Mouse (Mus musculus): Measurements from ENCODE around the gene Panx1. TPM values are rescaled to one million over a fixed set of nuclear protein-coding genes. Genes with fewer than 3 reads are reported as not detected.

Gene Panx1
- polyA plus RNA-seq (2016; fragmentation: Nextera tagmentation; extraction: Ambion mirVana), result 104 and 114 TPM in 2 replicates

- peak within 1 kb of the TSS; percentile 92 for H3K27ac ChIP-seq
- H3K9ac ChIP-seq, result peak within 1 kb of the TSS; percentile 89
- peak; percentile 91 for ATAC-seq (ENCODE audit: low FRiP score)
- peak within 1 kb of the TSS; percentile 83 for H3K4me3 ChIP-seq
- under 1% methylated on average over 64 of the region's 68 CpGs for WGBS
- H3K4me2 ChIP-seq (replicated peaks), result peak within 1 kb of the TSS; percentile 64
- H3K4me1 ChIP-seq, result peaks cover 23% of the 10 kb centered on the region
- no peaks in the 10 kb centered on the region for H3K9me3 ChIP-seq (replicated peaks)
- no peaks in the 10 kb centered on the region for H3K27me3 ChIP-seq
- H3K36me3 ChIP-seq, result no peaks in the 10 kb centered on the region
Measured at GRCm38 (mm10) chr9:15045084-15045669, at the start of gene Panx1. TSS of gene Panx1 (minus strand) at chr9:15045478.

DNA sequence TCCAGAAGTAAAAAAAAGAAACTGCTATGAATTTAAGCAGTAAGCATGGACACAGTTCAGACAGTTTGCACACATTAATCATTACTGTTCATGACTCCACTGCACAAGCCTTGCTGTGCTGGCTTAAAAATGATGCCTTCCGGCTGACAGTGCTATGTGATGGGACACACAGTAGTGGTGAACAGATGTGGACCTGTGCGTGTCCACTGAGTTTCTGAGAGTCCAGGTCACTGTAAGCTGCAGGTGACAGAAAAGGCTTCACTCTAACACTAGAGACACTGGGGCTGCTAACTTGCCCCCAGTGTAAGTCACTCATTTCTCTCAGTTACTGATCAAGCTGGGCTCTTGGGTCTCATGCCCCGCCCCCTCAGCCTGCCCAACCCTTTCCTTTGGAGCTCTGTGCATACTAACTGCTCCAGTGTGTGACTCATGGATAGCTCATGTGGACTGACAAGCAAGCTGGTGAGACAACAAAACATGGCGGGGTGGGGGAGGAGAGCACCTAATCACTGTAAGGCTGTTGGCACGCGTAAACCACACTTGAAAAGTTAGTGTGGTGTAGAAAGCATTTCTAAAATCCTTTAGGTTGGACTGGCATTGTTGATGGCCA is 23.5 kb upstream of the Panx1 start:
- H3K27ac ChIP-seq, result no peak overlapping the region
- WGBS, result 87% methylated on average over 6 of the region's 6 CpGs
- H3K4me2 ChIP-seq (replicated peaks), result no peak overlapping the region
- no peak for ATAC-seq (ENCODE audit: low FRiP score)
- H3K9me3 ChIP-seq (replicated peaks), result no peaks in the 10 kb centered on the region
- H3K36me3 ChIP-seq, result no peaks in the 10 kb centered on the region
- no peaks in the 10 kb centered on the region for H3K4me1 ChIP-seq
- no peak overlapping the region for H3K9ac ChIP-seq
- no peak overlapping the region for H3K4me3 ChIP-seq
- no peaks in the 10 kb centered on the region for H3K27me3 ChIP-seq

GRCm38 (mm10) chr9:15067995-15068685 is 22.9 kb upstream of the Panx1 start:
- ATAC-seq (ENCODE audit: low FRiP score), result no peak
- 91% methylated on average over 7 of the region's 7 CpGs for WGBS
- no peak overlapping the region for H3K4me2 ChIP-seq (replicated peaks)

GRCm38 (mm10) chr9:15064176-15064575 is 18.9 kb upstream of the Panx1 start:
- Histone ChIP-seq H3K9ac (no peak overlapping the region), H3K4me3 (no peak overlapping the region), H3K4me1 (no peaks in the 10 kb centered on the region), H3K36me3 (no peaks in the 10 kb centered on the region), H3K9me3 (replicated peaks) (no peaks in the 10 kb centered on the region), H3K4me2 (replicated peaks) (no peak overlapping the region), H3K27ac (no peak overlapping the region), H3K27me3 (no peaks in the 10 kb centered on the region)
- 22% methylated on average over 1 of the region's 1 CpGs for WGBS
- no peak for ATAC-seq (ENCODE audit: low FRiP score)

More at GRCm38 (mm10) chr9:15067995-15068685, 22.9 kb upstream of the Panx1 start:
- no peak overlapping the region for H3K4me3 ChIP-seq
- no peak overlapping the region for H3K27ac ChIP-seq
- no peaks in the 10 kb centered on the region for H3K4me1 ChIP-seq
- no peak overlapping the region for H3K9ac ChIP-seq
- H3K9me3 ChIP-seq (replicated peaks), result no peaks in the 10 kb centered on the region
- H3K27me3 ChIP-seq, result no peaks in the 10 kb centered on the region
- H3K36me3 ChIP-seq, result no peaks in the 10 kb centered on the region

- no peak overlapping the region for H3K27ac ChIP-seq
- H3K27me3 ChIP-seq, result no peaks in the 10 kb centered on the region
- no peaks in the 10 kb centered on the region for H3K4me1 ChIP-seq
- H3K4me3 ChIP-seq, result no peak overlapping the region
- no peak for ATAC-seq (ENCODE audit: low FRiP score)
- no peaks in the 10 kb centered on the region for H3K36me3 ChIP-seq
- 90% methylated on average over 5 of the region's 5 CpGs for WGBS
- no peak overlapping the region for H3K9ac ChIP-seq
- H3K4me2 ChIP-seq (replicated peaks), result no peak overlapping the region
- no peaks in the 10 kb centered on the region for H3K9me3 ChIP-seq (replicated peaks)
Measured at GRCm38 (mm10) chr9:15060847-15061246, 15.6 kb upstream of the Panx1 start.

DNA sequence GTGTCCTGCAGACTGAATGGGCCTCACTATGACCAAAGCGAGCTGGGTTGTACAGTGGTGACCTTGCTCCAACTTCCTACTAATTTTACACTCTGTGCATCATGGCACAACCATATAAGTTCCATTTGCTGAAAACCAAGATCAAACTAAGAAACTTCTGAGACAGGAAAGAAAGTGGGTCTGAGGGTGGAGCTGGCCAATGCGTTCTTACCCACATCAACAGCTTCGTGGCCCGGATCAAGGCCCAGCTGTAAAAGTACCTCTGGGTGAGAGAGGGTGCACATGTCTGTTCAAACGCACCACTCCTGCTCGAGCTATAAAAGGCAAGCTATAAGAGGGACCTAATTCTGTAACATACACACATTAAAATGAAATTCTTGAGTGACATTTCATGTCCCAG is 14.7 kb upstream of the Panx1 start:
- no peaks in the 10 kb centered on the region for H3K36me3 ChIP-seq
- H3K9me3 ChIP-seq (replicated peaks), result no peaks in the 10 kb centered on the region
- no peak overlapping the region for H3K4me3 ChIP-seq
- H3K4me2 ChIP-seq (replicated peaks), result no peak overlapping the region
- H3K27ac ChIP-seq, result no peak overlapping the region
- ATAC-seq (ENCODE audit: low FRiP score), result no peak
- no peak overlapping the region for H3K9ac ChIP-seq
- H3K27me3 ChIP-seq, result no peaks in the 10 kb centered on the region
- WGBS, result 93% methylated on average over 6 of the region's 6 CpGs
- H3K4me1 ChIP-seq, result no peaks in the 10 kb centered on the region

GRCm38 (mm10) chr9:15045740-15046139 is 462 bp upstream of the Panx1 start:
- Histone ChIP-seq H3K36me3 (no peaks in the 10 kb centered on the region), H3K9me3 (replicated peaks) (no peaks in the 10 kb centered on the region), H3K9ac (peak overlapping the region; percentile 89), H3K27ac (peak overlapping the region; percentile 92), H3K4me3 (peak overlapping the region; percentile 83), H3K4me1 (peaks cover 23% of the 10 kb centered on the region), H3K27me3 (no peaks in the 10 kb centered on the region), H3K4me2 (replicated peaks) (peak overlapping the region; percentile 64)
- 41% methylated on average over 10 of the region's 10 CpGs for WGBS
- ATAC-seq (ENCODE audit: low FRiP score), result no peak

GRCm38 (mm10) chr9:15044391-15045083 is 741 bp downstream of the Panx1 start:
- WGBS, result 1% methylated on average over 28 of the region's 28 CpGs
- Histone ChIP-seq H3K27me3 (no peaks in the 10 kb centered on the region), H3K4me2 (replicated peaks) (peak overlapping the region; percentile 64), H3K4me3 (peak overlapping the region; percentile 83), H3K4me1 (peaks cover 23% of the 10 kb centered on the region), H3K27ac (peak overlapping the region; percentile 92), H3K36me3 (no peaks in the 10 kb centered on the region), H3K9ac (peak overlapping the region; percentile 89), H3K9me3 (replicated peaks) (no peaks in the 10 kb centered on the region)
- peak; percentile 68 for ATAC-seq (ENCODE audit: low FRiP score)

DNA sequence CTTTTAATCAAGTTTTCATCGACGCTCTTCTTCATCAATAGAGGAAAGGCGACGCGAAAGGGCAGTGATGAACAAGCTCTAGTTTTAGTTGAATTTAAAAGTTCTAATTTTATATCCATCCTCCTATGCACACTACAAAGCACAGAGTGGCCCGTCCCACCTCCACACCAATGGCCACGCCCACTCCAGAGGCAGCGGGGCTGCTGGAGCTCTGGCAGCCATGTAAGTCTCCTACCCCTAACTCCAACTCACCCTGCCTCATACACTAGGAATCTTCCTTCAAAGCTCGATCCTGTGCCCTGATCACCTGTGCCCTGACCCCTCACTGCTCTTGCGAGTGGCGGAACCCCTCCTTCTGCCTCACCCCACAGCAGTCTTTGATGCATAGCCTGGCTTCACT is 3.7 kb downstream of the Panx1 start:
- whole genome bisulfite sequencing, result 92% methylated on average over 11 of the region's 11 CpGs
- H3K4me2 ChIP-seq (replicated peaks), result no peak overlapping the region
- no peak for ATAC-seq (ENCODE audit: low FRiP score)

DNA sequence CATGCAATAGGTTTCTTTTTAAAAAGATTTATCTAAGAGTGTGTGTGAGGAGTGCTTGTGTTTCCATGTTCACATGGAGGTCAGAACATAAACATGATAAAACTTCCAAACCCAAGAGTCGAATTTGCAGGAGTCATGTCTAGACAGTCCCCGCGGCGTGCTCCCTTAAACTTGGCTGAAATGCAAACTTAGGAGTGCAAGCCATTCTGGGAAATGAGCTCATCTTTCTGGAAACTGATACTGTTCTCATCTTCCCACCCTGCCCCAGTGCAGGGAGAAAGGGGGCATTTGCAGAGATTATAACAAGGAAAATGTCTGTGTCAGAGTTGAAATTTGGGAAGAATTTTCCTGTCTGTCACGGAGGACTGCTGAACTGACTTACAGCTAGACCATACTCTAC is 5.4 kb downstream of the Panx1 start:
- Histone ChIP-seq H3K4me1 (peaks cover 25% of the 10 kb centered on the region), H3K9ac (no peak overlapping the region), H3K4me2 (replicated peaks) (no peak overlapping the region), H3K27ac (no peak overlapping the region), H3K4me3 (no peak overlapping the region), H3K36me3 (no peaks in the 10 kb centered on the region), H3K9me3 (replicated peaks) (no peaks in the 10 kb centered on the region), H3K27me3 (no peaks in the 10 kb centered on the region)
- WGBS, result 90% methylated on average over 5 of the region's 5 CpGs
- no peak for ATAC-seq (ENCODE audit: low FRiP score)

More for the DNA sequence above, 3.7 kb downstream of the Panx1 start:
- Histone ChIP-seq H3K4me3 (no peak overlapping the region), H3K9ac (no peak overlapping the region), H3K36me3 (no peaks in the 10 kb centered on the region), H3K9me3 (replicated peaks) (no peaks in the 10 kb centered on the region), H3K27ac (no peak overlapping the region), H3K27me3 (no peaks in the 10 kb centered on the region), H3K4me1 (peaks cover 28% of the 10 kb centered on the region)

- Histone ChIP-seq H3K4me2 (replicated peaks) (no peak overlapping the region), H3K27ac (no peak overlapping the region), H3K9ac (no peak overlapping the region), H3K9me3 (replicated peaks) (no peaks in the 10 kb centered on the region), H3K4me3 (no peak overlapping the region), H3K36me3 (0 out of 2 replicates have a peak, but pooled peaks cover 3% of the 10 kb centered on the region), H3K4me1 (peaks cover 9% of the 10 kb centered on the region), H3K27me3 (no peaks in the 10 kb centered on the region)
- WGBS, result 38% methylated on average over 3 of the region's 3 CpGs
- ATAC-seq (ENCODE audit: low FRiP score), result no peak
Measured at GRCm38 (mm10) chr9:15037704-15038103, 7.6 kb downstream of the Panx1 start.

DNA sequence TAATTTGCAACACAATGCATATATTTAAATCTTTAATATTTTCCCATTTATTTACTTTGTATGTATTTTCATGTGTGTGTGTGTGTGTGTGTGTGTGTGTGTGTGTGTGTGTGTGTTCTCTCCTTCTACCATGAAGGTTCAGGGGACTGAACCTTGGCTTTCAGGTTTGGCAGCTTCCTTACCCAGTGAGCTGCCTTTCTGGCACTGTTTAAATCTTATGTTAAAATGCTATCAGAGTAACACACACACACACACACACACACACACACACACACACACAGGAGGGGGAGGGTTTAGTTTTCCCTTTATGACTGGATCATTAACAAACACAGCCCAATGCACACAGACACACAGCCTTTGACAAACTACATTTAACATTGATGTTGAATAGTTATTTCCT is 8.0 kb downstream of the Panx1 start:
- no peaks in the 10 kb centered on the region for H3K9me3 ChIP-seq (replicated peaks)
- no peak overlapping the region for H3K9ac ChIP-seq
- no peaks in the 10 kb centered on the region for H3K27me3 ChIP-seq
- H3K4me1 ChIP-seq, result peaks cover 9% of the 10 kb centered on the region
- no peak overlapping the region for H3K4me3 ChIP-seq
- 0 out of 2 replicates have a peak, but pooled peaks cover 6% of the 10 kb centered on the region for H3K36me3 ChIP-seq
- H3K4me2 ChIP-seq (replicated peaks), result no peak overlapping the region
- H3K27ac ChIP-seq, result peak overlapping the region; percentile 68; the same call in 1 of the 2 replicates
- no peak for ATAC-seq (ENCODE audit: low FRiP score)
